Mouse (Mus musculus) common myeloid progenitor, adult 5-6 weeks (primary cell): Measurements from ENCODE around the gene Gse1. TPM values are rescaled to one million over a fixed set of nuclear protein-coding genes. Genes with fewer than 3 reads are reported as not detected.
"Not testable (repeated sequence)": the region's sequence is repeated elsewhere in the genome, so short reads cannot be mapped to it uniquely, and the experiment has no call there.

Source experiments
- ATAC-seq: replicated peaks from 2 replicates; pipeline ENCODE4 v1.8.0; 2016; ENCODE audit warnings: low read depth, mild to moderate bottlenecking, moderate TSS enrichment, inconsistent platforms; ENCODE audit not compliant: poor library complexity, severe bottlenecking
- total RNA-seq: library from RNA; stranded (forward); fragments of 200-1000, 187-1606 nt; gene quantifications from 2 replicates; pipeline ENCODE4 v1.2.3, GENCODE M21; 2017

The Gse1 gene
- total RNA-seq, 1 experiment from 2014 or later: 46.6 TPM

- ATAC-seq: no peak
These were observed 136.0 kb downstream of the Gse1 start for GRCm38 (mm10) chr8:120364093-120364725.

GRCm38 (mm10) chr8:120366840-120367239 is 138.6 kb downstream of the Gse1 start:
- no peak for ATAC-seq

GRCm38 (mm10) chr8:120368191-120368590 is 139.9 kb downstream of the Gse1 start:
- not testable (repeated sequence) for ATAC-seq

- ATAC-seq: peak; percentile 61
These were observed 140.8 kb downstream of the Gse1 start for GRCm38 (mm10) chr8:120368814-120369649.

- peak; percentile 33 for ATAC-seq
These were observed 141.7 kb downstream of the Gse1 start for GRCm38 (mm10) chr8:120369956-120370355.

GRCm38 (mm10) chr8:120370461-120370860 is 142.2 kb downstream of the Gse1 start:
- ATAC-seq: no peak

- no peak for ATAC-seq
These were observed 142.9 kb downstream of the Gse1 start for GRCm38 (mm10) chr8:120371146-120371545.

GRCm38 (mm10) chr8:120371725-120372457 is 143.6 kb downstream of the Gse1 start:
- ATAC-seq: peak; percentile 55

GRCm38 (mm10) chr8:120372684-120373083 is 144.4 kb downstream of the Gse1 start:
- no peak for ATAC-seq

- no peak for ATAC-seq
These were observed 145.4 kb downstream of the Gse1 start for GRCm38 (mm10) chr8:120373621-120374020.

- ATAC-seq: no peak
These were observed 145.8 kb downstream of the Gse1 start for GRCm38 (mm10) chr8:120374070-120374469.

GRCm38 (mm10) chr8:120374514-120374913 is 146.3 kb downstream of the Gse1 start:
- ATAC-seq: no peak

GRCm38 (mm10) chr8:120375170-120375569 is 146.9 kb downstream of the Gse1 start:
- peak; percentile 13; the same call in 1 of the 2 replicates for ATAC-seq

- no peak for ATAC-seq
These were observed 148.0 kb downstream of the Gse1 start for GRCm38 (mm10) chr8:120376215-120376614.

- peak; percentile 6; the same call in 1 of the 2 replicates for ATAC-seq
These were observed 148.9 kb downstream of the Gse1 start for GRCm38 (mm10) chr8:120376847-120377802.

- peak; percentile 72 for ATAC-seq
These were observed 149.5 kb downstream of the Gse1 start for GRCm38 (mm10) chr8:120377803-120378189.

- no peak for ATAC-seq
These were observed 150.1 kb downstream of the Gse1 start for GRCm38 (mm10) chr8:120378306-120378705.

- ATAC-seq: no peak
These were observed 150.8 kb downstream of the Gse1 start for GRCm38 (mm10) chr8:120379015-120379414.

- no peak for ATAC-seq
These were observed 153.6 kb downstream of the Gse1 start for GRCm38 (mm10) chr8:120381865-120382264.
